Mouse (Mus musculus): ENCODE measurements around the gene Kcnj14. TPM values are rescaled to one million over a fixed set of nuclear protein-coding genes. Genes with fewer than 3 reads are reported as not detected.

Gene Kcnj14
- polyA plus RNA-seq, 1 experiment from 2014 or later = 0.12 TPM

GRCm38 (mm10) chr7:45859008-45859407, 34.4 kb upstream of the Kcnj14 start:
- Histone ChIP-seq H3K27me3 (peaks cover 73% of the 10 kb centered on the region), H3K4me3 (replicated peaks) (no peak overlapping the region), H3K4me2 (no peak overlapping the region), H3K27ac (replicated peaks) (no peak overlapping the region), H3K9me3 (replicated peaks) (no peaks in the 10 kb centered on the region), H3K4me1 (replicated peaks) (peaks cover 7% of the 10 kb centered on the region; the same call in 1 of the 2 replicates), H3K36me3 (replicated peaks) (no peaks in the 10 kb centered on the region), H3K9ac (no peak overlapping the region)
- WGBS (ENCODE audit: insufficient replicate concordance) = 41% methylated on average over 4 of the region's 4 CpGs
- ATAC-seq (ENCODE audit: insufficient read depth) = no peak

- Histone ChIP-seq H3K9me3 (replicated peaks) (no peaks in the 10 kb centered on the region), H3K4me1 (replicated peaks) (peaks cover 7% of the 10 kb centered on the region; the same call in 1 of the 2 replicates), H3K9ac (no peak overlapping the region), H3K27me3 (peaks cover 72% of the 10 kb centered on the region), H3K4me3 (replicated peaks) (peak overlapping the region; percentile 14; the same call in 1 of the 2 replicates), H3K4me2 (peak overlapping the region; percentile 41), H3K36me3 (replicated peaks) (no peaks in the 10 kb centered on the region), H3K27ac (replicated peaks) (no peak overlapping the region)
- no peak for ATAC-seq (ENCODE audit: insufficient read depth)
- WGBS (ENCODE audit: insufficient replicate concordance) = 3% methylated on average over 30 of the region's 30 CpGs
Measured at GRCm38 (mm10) chr7:45856950-45857901, 32.6 kb upstream of the Kcnj14 start.

GRCm38 (mm10) chr7:45853089-45853488, 28.5 kb upstream of the Kcnj14 start:
- ATAC-seq (ENCODE audit: insufficient read depth) = no peak
- no peak overlapping the region for H3K4me2 ChIP-seq

DNA sequence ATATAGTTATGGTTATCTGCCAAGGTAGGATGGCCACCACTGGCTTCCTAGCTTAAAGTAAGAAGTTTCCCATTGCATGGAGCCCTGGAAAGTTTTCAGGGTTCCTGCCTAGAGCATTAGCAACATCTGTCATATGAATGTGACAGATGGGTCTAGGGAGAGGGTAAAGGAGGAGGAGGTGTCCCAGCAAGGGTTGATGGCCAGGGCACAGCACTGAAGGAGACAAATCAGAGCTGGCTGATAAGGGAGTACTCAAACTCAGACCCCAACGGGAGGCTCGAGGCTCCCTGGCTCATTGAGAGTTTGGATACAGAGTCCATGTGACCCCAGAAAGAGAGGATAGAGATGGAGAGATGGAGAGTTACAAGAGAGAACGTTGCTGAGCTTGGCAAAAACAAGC, 26.1 kb upstream of the Kcnj14 start:
- Histone ChIP-seq H3K27ac (replicated peaks) (no peak overlapping the region), H3K9ac (no peak overlapping the region), H3K9me3 (replicated peaks) (no peaks in the 10 kb centered on the region), H3K4me3 (replicated peaks) (no peak overlapping the region), H3K36me3 (replicated peaks) (no peaks in the 10 kb centered on the region), H3K4me1 (replicated peaks) (no peaks in the 10 kb centered on the region), H3K27me3 (peaks cover 35% of the 10 kb centered on the region), H3K4me2 (no peak overlapping the region)
- no peak for ATAC-seq (ENCODE audit: insufficient read depth)
- 35% methylated on average over 3 of the region's 3 CpGs for WGBS (ENCODE audit: insufficient replicate concordance)

More at GRCm38 (mm10) chr7:45853089-45853488, 28.5 kb upstream of the Kcnj14 start:
- H3K4me3 ChIP-seq (replicated peaks) = no peak overlapping the region
- H3K9ac ChIP-seq = no peak overlapping the region
- H3K27me3 ChIP-seq = peaks cover 54% of the 10 kb centered on the region
- H3K9me3 ChIP-seq (replicated peaks) = no peaks in the 10 kb centered on the region
- H3K36me3 ChIP-seq (replicated peaks) = no peaks in the 10 kb centered on the region
- no peak overlapping the region for H3K27ac ChIP-seq (replicated peaks)
- WGBS (ENCODE audit: insufficient replicate concordance) = 73% methylated on average over 12 of the region's 12 CpGs
- peaks cover 7% of the 10 kb centered on the region; the same call in 1 of the 2 replicates for H3K4me1 ChIP-seq (replicated peaks)

- Histone ChIP-seq H3K4me2 (no peak overlapping the region), H3K9me3 (replicated peaks) (no peaks in the 10 kb centered on the region), H3K27me3 (peaks cover 29% of the 10 kb centered on the region), H3K36me3 (replicated peaks) (no peaks in the 10 kb centered on the region), H3K27ac (replicated peaks) (no peak overlapping the region), H3K4me1 (replicated peaks) (no peaks in the 10 kb centered on the region), H3K9ac (no peak overlapping the region), H3K4me3 (replicated peaks) (no peak overlapping the region)
- WGBS (ENCODE audit: insufficient replicate concordance) = 27% methylated on average over 6 of the region's 6 CpGs
- no peak for ATAC-seq (ENCODE audit: insufficient read depth)
Measured at GRCm38 (mm10) chr7:45848447-45849027, 24.0 kb upstream of the Kcnj14 start.

GRCm38 (mm10) chr7:45842950-45843744, 18.6 kb upstream of the Kcnj14 start:
- no peaks in the 10 kb centered on the region for H3K9me3 ChIP-seq (replicated peaks)
- no peak overlapping the region for H3K4me2 ChIP-seq
- no peak overlapping the region for H3K4me3 ChIP-seq (replicated peaks)
- no peak for ATAC-seq (ENCODE audit: insufficient read depth)
- H3K4me1 ChIP-seq (replicated peaks) = no peaks in the 10 kb centered on the region
- H3K36me3 ChIP-seq (replicated peaks) = no peaks in the 10 kb centered on the region
- H3K27ac ChIP-seq (replicated peaks) = no peak overlapping the region
- peaks cover 40% of the 10 kb centered on the region for H3K27me3 ChIP-seq
- WGBS (ENCODE audit: insufficient replicate concordance) = 62% methylated on average over 10 of the region's 10 CpGs
- H3K9ac ChIP-seq = no peak overlapping the region

DNA sequence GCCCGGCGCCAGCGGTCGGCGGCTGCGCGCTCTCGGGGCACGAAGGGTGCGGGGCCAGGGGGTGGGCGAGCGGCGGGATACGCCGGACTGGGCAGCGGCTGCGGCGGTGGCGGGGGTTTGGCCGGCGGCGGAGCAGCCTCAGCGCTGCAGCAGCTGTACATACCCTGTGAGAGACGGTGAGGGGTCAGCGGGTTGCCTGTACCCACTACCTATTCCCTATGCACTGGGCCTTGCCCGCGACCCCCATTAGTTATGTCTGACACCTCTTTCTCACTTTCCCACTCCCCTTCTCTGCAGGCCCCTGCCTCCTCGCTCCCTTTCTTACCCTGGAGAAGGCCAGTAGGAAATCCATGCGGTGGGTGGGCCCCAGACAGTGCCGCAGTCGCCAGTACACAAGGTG, 9.3 kb upstream of the Kcnj14 start:
- Histone ChIP-seq H3K4me1 (replicated peaks) (peaks cover 39% of the 10 kb centered on the region), H3K36me3 (replicated peaks) (no peaks in the 10 kb centered on the region; the same call in 1 of the 2 replicates), H3K27ac (replicated peaks) (no peak overlapping the region), H3K27me3 (peaks cover 71% of the 10 kb centered on the region), H3K4me3 (replicated peaks) (peak overlapping the region; percentile 37), H3K4me2 (peak overlapping the region; percentile 52), H3K9me3 (replicated peaks) (no peaks in the 10 kb centered on the region), H3K9ac (no peak overlapping the region)
- ATAC-seq (ENCODE audit: insufficient read depth) = no peak
- WGBS (ENCODE audit: insufficient replicate concordance) = 10% methylated on average over 31 of the region's 31 CpGs

DNA sequence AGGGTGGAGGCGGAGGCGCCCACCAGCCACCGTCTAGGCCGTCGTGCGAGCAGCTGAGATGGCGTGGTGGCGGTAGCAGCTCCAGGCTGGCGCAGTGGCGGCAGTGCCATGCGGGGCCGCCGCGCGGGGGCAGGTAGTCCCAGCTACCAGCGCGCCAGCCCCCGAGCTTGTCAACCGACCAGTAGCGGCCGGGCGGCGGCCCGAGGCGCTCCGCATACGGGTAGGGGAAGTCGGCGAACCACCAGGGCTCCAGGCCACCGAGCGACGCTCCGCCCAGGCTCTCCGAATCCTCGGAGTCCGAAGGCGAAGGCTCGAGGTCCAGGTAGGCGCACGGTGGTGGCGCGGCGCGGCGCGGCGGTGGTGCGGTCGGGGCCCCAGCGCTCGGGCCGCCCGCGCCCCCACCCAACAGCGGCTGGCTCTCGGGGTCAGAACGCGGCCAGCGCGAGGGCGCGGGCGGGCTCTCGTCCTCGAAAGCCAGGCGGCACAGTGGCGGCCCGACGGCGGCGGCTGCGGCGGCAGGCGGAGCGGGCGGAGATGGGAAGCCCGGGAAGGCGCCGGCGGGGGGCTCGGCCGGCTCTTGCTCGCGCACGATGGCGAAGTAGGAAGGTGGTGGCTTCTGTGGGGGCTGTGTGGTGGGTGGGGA, 8.7 kb upstream of the Kcnj14 start:
- H3K9ac ChIP-seq = no peak overlapping the region
- peaks cover 71% of the 10 kb centered on the region for H3K27me3 ChIP-seq
- H3K4me2 ChIP-seq = peak overlapping the region; percentile 52
- WGBS (ENCODE audit: insufficient replicate concordance) = 1% methylated on average over 86 of the region's 86 CpGs
- no peak for ATAC-seq (ENCODE audit: insufficient read depth)
- H3K36me3 ChIP-seq (replicated peaks) = peaks cover 4% of the 10 kb centered on the region
- no peak overlapping the region for H3K27ac ChIP-seq (replicated peaks)
- peak overlapping the region; percentile 37 for H3K4me3 ChIP-seq (replicated peaks)
- peaks cover 39% of the 10 kb centered on the region for H3K4me1 ChIP-seq (replicated peaks)
- no peaks in the 10 kb centered on the region for H3K9me3 ChIP-seq (replicated peaks)

- H3K27ac ChIP-seq (replicated peaks) = no peak overlapping the region
- peaks cover 65% of the 10 kb centered on the region for H3K27me3 ChIP-seq
- peaks cover 12% of the 10 kb centered on the region for H3K36me3 ChIP-seq (replicated peaks)
- no peaks in the 10 kb centered on the region for H3K9me3 ChIP-seq (replicated peaks)
- WGBS (ENCODE audit: insufficient replicate concordance) = 10% methylated on average over 30 of the region's 30 CpGs
- H3K4me1 ChIP-seq (replicated peaks) = peaks cover 39% of the 10 kb centered on the region
- no peak overlapping the region for H3K9ac ChIP-seq
- H3K4me2 ChIP-seq = peak overlapping the region; percentile 52
- ATAC-seq (ENCODE audit: insufficient read depth) = no peak
- H3K4me3 ChIP-seq (replicated peaks) = peak overlapping the region; percentile 37
Measured at GRCm38 (mm10) chr7:45832428-45832827, 7.8 kb upstream of the Kcnj14 start.

GRCm38 (mm10) chr7:45831128-45831525, 6.5 kb upstream of the Kcnj14 start:
- WGBS (ENCODE audit: insufficient replicate concordance) = 14% methylated on average over 5 of the region's 5 CpGs
- peaks cover 54% of the 10 kb centered on the region for H3K27me3 ChIP-seq
- H3K4me2 ChIP-seq = peak overlapping the region; percentile 83
- peak overlapping the region; percentile 79 for H3K4me3 ChIP-seq (replicated peaks)
- ATAC-seq (ENCODE audit: insufficient read depth) = no peak
- H3K27ac ChIP-seq (replicated peaks) = no peak overlapping the region
- 0 out of 2 replicates have a peak overlapping the region, but pooled peaks have one; percentile 58 for H3K9ac ChIP-seq
- peaks cover 39% of the 10 kb centered on the region for H3K4me1 ChIP-seq (replicated peaks)
- no peaks in the 10 kb centered on the region for H3K9me3 ChIP-seq (replicated peaks)
- peaks cover 25% of the 10 kb centered on the region for H3K36me3 ChIP-seq (replicated peaks)
